Mouse (Mus musculus) midbrain, embryonic 11.5 days (tissue): ENCODE data around the gene Ear10. TPM values are rescaled to one million over a fixed set of nuclear protein-coding genes. Genes with fewer than 3 reads are reported as not detected.

Source experiments
- polyA plus RNA-seq: library from polyadenylated mRNA; unstranded; fragments of >200 nt; fragmentation: Nextera tagmentation; extraction: Ambion mirVana; gene quantifications from 2 replicates; pipeline ENCODE4 v1.2.1, GENCODE M21; 2014

Ear10 gene
- polyA plus RNA-seq, 1 experiment from 2014 or later, result not detected

Other genes starting within 250 kb of the Ear10 start
- not detected in 2 replicates for gene Gm8165, start 246.4 kb downstream of the Ear10 start, polyA plus RNA-seq
- gene Gm7324, start 225.7 kb downstream of the Ear10 start, polyA plus RNA-seq, result 1.9 and 2.1 TPM in 2 replicates
- not detected in 2 replicates for gene Gm16506, start 196.1 kb downstream of the Ear10 start, polyA plus RNA-seq
- gene Gm6526, start 175.7 kb downstream of the Ear10 start, polyA plus RNA-seq, result not detected in 2 replicates
- gene Gm8180, start 138.8 kb downstream of the Ear10 start, polyA plus RNA-seq, result not detected in 2 replicates
- not detected in 2 replicates for gene Ear1, start 48.0 kb downstream of the Ear10 start, polyA plus RNA-seq
- gene Gm8113, start 1.8 kb upstream of the Ear10 start, polyA plus RNA-seq, result 3.8 and 4.0 TPM in 2 replicates
- gene Ang5, start 33.5 kb upstream of the Ear10 start, polyA plus RNA-seq, result not detected in 2 replicates
- not detected in 2 replicates for gene Ang6, start 78.7 kb upstream of the Ear10 start, polyA plus RNA-seq
- not detected in 2 replicates for gene Ear2, start 179.1 kb upstream of the Ear10 start, polyA plus RNA-seq
- not detected in 2 replicates for gene Gm3327, start 200.3 kb upstream of the Ear10 start, polyA plus RNA-seq